Mouse (Mus musculus) WW6 (cell line): Measurements from ENCODE around the gene Lgi1.

ENCODE experiments used
- DNase-seq: peaks from one replicate; pipeline ENCODE4 v3.0.0-alpha.2; 2013; ENCODE audit warnings: low read depth, low spot score

Lgi1 gene

DNA sequence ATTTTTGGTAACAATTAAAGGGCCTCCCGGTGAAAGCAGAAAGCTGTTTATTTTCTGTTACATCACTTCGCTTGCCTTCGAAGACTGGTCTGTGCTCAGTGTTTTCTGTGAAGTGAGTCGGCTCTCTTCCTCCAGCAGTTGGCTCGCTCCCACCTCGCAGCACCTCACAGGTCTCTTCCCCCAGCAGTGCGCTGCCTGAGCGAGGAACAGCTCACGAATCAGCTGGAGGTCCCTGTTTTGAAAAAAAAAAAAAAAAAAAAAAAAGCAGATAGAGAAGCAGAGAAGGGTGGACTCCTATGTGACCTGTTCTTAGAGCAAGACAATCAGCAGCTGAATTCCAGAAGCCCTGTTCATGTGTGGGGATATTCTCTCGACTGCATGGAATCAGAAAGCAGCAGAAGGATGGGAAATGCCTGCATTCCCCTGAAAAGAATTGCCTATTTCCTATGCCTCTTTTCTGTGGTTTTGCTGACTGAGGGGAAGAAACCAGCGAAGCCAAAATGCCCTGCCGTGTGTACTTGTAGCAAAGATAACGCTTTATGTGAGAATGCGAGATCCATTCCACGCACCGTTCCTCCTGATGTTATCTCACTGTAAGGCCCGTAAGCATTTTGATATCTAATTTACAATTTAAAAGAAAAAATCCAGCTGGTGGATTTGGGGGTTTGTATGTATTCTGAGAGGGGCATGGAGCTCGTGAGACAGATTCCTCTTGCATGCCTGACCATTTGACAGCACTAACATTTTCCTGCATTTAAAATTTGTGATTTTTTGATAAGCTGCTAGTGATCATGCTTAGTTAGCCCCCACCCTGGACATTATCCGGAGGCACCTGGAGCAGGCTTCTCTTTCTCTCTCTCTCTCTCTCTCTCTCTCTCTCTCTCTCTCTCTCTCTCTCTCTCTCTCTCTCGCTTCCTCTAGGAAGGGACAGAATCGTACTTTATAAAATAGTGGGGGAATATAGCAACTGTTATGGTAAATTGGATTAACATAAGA, at the start of gene Lgi1:
TSS of gene Lgi1 (plus strand) at position 32 of the 996 bp plus-strand sequence.
- no peak for DNase-seq

DNA sequence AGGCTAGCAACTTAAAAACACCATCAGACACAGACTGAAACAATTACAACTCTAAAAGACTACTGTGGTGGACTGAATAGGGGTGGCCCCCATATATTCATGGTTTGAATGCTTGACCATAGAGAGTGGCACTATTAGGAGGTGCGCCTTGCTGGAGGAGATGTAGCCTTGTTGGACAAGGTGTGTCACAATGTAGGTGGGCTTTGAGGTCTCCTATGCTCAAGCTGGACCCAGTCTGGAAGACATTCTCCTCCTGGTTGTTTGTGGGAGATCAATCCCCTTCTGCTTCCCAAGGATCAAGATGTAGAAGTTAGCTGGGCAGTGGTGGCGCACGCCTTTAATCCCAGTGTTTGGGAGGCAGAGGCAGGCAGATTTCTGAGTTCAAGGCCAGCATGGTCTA, 46.6 kb upstream of the Lgi1 start:
- DNase-seq: no peak

DNA sequence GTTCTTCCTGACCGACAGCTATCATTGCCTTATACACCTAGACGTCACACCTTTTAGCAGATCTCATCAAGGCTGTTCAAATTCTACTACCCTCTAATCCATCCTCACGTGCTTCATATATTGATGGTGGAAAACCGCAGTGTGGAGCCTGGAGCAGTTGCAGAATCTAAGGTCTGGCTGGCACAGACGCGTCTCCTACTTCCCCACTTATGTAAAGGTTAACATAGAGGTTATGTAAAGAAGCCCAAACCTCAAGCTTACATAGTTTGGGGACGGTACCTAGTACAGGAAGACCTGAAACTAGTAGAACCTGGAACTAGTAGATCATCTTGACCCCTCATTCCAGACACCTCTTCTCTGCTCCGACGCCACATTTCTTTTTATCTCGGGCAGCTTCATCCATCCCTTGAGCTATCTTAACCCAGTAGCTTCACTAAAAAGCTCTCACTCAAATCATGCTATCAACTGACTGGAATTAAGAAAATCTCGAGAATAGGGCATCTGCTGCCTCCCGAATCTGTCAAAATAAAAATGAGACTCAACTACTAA, 40.9 kb upstream of the Lgi1 start:
- no peak for DNase-seq

DNA sequence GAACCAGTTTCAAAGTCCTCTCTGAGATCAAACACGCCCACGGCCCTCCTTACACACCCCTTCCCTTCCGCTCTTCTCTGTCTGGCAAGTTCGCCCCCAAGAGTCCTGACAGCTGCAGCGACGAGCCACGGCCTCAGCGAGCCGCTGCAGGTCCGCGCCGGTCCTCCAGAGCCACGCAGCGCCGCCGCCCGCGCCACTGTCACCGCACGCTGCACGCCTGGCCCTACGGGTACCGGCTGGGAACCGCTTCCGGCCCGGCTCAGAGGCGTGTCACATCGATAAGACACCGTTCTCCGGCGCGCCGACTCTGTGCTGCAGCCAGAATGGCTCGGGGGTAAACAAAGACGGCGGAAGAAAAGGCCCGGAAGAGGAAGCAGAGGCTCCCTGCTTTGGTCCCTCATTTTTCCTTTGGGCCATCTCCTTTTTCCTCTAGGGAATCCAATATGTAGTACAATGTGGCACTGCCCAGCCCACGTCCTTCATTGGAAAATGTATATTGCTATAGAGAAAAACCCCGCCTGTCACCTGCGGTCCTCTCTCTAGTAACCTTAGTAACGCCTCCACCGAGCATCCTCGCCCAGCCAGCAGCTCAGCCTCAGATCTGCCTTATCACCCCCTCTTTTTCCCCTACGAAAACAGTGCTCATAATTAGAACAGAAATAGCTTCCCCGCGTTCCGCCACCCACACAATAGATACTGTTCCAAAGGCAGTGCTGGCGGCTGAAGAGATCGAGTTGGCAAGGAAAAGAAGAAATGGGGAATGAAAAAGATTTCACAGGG, 40.2 kb upstream of the Lgi1 start, which contains the start of gene Fra10ac1:
TSS of gene Fra10ac1 (minus strand) at position 252 of the 780 bp plus-strand sequence.
- DNase-seq: peak; percentile 62

DNA sequence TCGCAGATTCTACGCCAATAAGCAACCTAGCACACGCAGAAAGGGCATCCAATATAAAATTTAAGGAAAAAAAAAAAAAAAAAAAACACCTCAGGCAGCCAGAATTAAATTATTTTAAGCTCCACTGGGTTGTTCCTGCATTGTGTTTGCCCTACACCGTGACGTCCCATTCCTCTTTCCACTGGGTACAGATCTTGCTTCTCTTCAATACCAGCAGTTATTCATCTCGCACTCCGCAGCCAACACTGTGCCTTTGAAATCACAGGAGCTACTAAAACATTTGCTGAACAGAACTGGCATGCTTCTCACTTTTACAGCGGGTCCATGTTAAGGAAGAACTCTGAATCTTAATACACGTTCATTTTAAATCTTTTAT, 39.7 kb upstream of the Lgi1 start:
- no peak for DNase-seq

DNA sequence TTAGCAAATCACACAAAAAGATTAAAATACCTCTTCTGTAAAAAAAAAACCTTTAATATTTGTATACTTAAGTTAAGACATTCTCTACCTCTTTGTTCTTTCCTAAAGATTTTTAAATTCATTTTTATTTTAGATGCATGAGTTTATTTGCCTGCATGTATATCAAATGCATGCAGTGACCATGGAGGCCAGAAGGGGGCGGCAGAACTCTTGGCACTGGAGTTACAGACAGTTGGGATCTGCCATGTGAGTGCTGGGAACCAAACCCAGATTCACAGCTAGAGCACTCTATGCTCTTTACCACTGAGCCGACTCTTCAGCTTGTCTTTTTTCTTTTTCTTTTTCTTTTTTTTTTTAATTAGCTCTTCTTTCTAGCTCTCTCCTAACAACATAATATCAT, 35.6 kb upstream of the Lgi1 start:
- DNase-seq: no peak

DNA sequence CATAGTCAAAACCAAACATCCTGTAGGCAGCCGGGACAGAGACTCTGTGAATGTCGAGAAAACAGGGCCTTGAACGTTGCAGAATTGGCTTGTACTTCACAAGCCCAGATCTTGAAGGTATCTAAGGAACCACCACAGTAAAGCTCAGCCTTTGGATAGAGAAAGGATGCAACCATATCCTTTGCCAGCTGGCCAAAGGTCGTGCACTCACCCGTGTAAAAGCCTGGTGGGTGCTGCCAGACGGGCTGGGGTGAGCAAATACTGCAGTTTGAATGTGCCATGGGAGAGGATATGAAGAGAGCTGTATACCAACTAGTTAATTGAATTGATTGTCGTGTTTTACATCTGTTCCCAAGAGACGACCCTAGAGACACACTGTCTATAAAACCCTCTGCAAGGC, 32.2 kb upstream of the Lgi1 start:
- DNase-seq: no peak

DNA sequence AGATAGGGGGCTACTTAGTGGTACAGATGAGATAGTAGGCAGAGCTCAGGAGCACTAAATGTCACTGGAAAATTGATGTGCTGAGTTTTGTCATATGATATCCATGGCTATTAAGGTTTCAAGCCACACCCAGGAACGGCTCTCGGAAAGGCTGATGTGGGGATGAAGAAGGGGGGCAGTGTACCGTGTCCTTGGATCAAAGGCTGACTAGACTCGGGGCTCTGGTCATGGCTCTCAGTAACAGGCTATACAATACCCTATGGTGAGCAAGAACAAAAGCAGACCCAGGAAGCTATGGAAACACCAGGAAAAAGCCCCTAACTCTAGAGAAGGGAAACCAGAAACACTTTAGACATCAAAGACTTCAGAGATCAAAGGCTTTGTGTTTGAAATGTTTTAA, 31.8 kb upstream of the Lgi1 start:
- no peak for DNase-seq

DNA sequence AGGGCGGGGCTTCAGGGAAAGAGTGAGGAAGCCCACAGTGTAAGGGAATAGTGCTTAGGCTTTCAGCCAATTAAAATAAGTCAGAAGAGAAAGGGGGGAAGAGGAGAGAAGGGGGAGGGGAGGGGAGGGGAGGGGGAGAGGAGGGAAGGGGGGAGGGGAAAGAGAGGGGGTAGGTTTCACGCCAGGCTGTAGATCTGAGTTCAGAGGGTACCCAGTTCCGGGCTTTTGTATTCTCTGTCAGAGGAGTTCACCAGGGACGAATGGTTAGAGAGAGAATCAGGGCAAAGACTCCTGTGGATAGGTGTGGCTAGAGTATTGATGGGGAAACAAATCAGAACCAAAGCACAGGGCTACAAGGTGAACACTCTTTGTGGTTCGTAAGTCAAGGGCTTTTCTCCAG, 27.8 kb upstream of the Lgi1 start:
- DNase-seq: no peak

DNA sequence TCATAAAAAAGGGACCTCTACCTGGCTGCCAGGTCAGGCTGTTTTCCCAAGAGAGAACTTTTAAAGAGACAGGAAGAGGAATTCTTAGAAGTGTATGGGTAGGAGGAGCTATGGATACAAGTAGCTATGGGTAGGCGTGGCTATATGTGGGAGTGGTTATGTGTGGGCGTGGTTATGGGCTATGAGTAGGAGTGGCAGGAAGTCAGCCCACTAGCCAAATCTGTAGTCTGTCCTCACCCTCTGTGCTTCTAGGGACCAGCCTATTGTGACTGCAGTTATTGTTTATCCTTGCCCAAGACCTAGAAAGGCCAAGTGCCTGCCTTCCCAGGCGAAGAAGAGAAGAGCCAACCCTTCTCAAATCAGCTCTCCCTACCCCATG, 26.5 kb upstream of the Lgi1 start:
- peak; percentile 80 for DNase-seq

DNA sequence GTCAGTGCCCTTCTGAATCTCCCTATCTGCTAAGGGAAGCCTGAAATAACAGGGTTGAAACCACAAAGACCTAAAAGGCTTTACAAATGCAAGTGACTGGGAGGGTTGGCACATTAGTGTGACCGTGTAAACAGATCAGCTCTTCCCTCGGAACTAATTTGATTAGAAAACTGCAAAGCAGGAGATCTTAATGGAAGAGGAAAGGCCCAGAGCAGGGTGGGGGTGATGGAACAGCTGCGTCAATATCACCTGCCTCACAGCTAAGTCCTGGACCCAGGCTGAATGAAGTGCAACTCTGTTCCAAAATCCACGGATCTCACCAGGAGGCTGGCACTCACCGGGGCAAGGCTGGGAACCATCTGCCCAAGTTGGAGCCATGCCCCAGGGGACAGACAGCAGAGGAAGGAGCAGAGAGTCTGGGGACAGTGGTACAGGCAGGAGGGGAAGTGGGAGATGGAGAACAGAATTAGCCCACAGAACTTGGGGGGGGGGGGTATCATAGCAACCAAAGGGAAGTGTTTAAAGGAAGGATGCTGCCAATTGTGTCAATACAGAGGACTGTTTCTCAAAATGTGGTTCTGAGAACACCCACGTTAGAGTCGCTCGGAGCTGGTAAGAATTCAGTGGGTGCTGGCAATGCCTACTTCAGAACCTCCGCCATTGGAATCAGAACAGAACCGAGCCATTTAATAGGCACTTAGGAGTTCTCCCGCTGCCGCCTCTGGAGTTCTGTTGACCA, 26.0 kb upstream of the Lgi1 start:
- DNase-seq: no peak

DNA sequence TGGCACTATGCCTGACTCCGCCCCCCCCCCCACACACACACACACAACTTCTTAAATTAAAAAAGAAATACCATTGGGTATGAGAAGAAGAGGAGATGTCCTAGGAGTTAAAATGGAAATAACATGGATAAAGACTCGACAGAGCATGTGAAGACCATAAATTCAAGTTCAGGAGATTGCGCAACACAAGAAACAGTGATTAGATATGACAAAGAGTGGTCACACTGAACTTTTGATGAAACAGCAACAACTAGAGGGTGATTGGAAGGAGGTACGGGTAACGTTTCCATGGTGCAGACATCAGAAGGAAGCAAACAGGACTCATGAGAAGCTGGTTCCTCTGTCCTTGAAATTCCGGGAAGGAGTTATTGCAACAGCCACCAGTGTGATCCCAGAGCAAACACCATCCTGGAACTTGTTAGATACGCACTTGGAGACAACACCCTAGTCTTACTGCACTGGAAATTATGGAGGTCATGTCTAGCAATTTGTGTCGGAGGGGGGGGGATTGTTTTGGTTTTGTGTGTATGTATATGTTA, 22.0 kb upstream of the Lgi1 start:
- no peak for DNase-seq

DNA sequence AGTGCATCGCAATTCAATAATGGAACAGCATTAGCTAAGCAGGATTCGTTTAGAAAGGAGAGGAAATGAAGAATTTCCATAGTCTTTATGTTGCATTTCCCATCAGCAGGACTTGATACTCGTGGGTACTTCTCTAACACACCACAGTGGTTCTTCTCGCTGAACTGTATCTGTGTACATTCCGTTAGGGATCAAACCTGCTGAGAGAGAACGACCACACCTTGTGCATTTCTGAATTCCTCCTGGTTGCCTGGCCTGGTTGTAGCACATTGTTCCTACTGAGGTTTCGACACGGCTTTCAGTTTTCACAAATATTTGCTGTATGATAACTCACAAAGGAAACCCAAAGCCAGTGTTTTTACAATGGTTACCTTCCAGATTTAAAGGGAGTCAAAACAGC, 19.6 kb upstream of the Lgi1 start:
- no peak for DNase-seq

DNA sequence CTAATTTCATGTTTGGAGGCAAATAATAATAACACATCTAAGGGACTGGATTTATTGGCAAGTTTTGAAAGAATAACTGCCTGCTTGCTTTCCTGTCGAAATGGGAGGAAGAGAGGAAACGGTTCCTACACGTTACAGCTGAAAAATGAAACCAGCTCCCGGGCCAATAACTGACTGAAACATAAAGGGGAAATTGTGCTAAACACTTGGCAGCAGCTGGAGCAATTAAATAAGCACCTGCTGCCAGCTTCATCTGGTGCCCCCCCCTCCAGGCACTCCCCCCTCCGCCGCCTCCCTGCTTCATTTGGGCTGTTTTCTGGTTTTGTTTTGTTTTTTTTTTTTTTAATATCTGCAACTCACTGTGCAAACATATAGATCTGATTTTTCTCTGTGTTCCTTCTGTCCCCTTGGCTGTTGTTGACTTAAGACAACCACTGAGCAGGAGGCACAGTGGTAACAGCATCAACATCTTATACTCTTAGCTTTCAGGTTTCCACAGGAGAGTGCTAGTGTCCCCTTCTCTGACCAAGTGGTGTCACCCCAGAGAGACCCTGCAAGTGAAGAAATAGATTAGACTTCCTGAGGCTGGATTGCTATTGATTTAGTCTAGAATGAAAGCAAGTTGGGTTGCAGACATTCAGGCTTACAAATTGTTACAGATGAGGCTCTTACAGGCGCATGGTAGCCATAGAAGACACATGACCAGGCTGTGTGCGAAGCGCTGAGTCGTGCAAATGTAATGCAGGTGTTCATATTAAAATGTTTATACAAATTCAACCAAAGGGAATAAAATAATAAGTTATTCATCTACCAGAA, 18.8 kb upstream of the Lgi1 start:
- DNase-seq: no peak

DNA sequence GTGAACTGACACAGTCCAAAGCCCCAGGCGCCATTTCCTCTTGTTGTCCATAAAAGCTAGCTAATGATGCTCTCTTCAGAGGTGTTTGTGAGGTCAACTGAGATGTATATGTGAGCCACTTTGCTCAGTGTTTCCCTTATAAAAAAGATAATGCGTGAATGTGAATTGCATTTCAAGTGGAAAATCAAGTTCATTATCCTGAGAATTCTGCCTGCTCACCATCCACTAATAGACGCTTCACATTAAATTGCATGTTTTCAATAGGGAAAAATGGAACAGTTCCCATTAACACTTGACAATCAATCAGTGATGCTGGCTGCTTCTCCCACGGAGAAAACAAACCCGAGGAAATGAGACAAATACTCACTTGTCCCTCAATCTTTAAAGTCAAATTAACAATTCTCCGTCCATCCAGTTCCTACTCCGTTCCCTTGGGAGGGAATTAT, 18.1 kb upstream of the Lgi1 start:
- DNase-seq: no peak

DNA sequence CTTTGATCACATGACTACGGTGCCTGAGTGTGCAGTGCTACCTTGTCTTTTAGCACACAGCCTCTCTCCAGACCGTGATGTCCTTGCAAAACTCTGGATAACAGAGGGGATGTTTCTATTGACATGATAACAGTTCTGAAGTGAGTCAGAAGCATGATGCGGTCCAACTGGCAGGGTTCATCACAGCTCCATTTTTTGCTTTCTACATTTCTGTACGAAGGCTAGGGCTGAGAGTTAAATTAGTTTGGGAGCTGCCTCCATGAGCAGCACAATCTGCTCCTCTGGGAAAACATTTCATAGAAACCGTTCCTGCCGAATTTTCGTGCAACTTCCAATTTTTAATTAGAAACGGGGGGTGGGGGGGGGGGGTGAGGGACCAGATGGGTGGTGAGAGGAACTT, 14.7 kb upstream of the Lgi1 start:
- DNase-seq: no peak

DNA sequence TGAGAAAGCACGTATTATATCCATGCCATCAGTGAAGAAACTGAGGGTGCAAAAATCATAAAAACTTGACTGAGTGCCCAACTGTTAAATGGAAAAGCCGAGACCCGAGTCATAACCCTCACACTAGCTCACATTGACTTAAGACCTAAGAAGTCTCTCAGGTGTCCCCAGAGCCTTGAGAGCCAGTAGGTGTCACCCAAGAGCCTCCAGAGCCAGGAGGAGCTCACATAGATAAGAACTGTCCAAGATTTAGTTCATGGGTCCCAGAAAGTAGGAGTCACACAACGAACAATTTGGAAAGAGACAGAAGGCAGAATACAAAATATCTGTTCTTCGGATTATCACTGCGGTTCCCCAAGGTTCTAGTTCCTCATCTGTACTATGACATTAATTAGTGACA, 10.5 kb upstream of the Lgi1 start:
- DNase-seq: no peak

DNA sequence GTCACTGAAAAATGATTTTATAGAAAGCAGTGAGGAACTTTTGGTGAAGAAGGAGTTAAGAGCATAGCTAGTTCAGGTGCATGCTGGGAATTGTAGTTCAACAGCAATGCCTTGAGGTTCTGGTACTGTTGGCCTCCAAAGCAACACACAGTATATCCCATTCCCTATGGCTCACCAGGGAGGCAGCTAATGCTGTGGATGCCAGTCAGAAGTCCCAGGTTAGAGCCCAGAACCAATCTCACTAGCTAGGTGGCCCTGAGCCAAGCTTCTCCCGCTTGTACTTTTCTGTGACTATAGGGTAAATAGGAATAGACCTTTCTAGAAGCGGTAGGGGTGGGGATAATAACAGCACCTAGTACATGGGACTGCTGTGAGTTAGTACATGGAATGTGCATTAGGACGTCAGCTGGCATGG, 5.7 kb upstream of the Lgi1 start:
- DNase-seq: no peak

DNA sequence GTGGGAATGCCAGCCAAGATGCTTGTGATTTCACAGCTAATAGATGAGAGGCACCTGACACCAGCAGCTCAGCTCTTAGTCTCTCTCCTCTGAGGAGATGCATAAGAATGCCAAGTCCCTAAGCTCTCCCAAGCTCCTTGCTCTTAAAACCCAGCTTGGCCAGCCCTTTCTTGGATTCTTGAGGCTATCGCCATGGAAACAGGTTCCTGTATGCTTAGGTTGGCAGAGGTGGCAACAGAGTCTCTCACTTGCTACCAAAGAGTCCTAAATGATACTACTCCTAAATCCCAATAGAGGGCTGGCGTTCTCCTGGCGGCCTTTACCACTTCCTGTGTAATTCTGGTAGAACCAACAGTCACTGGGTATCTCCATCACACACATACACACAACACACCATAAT, 4.9 kb upstream of the Lgi1 start:
- DNase-seq: no peak

DNA sequence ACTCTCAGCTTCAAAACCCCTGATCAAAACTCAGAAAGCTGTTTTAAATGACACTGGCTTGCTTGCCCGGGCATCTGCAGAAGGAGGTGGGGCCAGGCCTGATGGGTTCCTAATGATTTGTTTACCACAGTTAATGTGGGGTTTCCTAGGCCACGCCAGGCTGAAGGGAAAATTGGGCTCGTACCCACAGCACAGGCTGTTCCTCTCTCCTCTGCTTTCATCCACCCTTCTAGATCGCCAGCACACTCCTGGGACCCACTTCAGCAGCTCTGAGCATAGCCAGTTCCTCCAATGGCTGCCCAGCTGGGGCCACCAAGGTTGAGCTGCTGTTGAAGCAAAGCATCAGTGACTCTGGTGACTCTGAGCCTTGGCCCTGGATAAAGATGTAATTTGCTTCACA, 4.0 kb upstream of the Lgi1 start:
- no peak for DNase-seq

DNA sequence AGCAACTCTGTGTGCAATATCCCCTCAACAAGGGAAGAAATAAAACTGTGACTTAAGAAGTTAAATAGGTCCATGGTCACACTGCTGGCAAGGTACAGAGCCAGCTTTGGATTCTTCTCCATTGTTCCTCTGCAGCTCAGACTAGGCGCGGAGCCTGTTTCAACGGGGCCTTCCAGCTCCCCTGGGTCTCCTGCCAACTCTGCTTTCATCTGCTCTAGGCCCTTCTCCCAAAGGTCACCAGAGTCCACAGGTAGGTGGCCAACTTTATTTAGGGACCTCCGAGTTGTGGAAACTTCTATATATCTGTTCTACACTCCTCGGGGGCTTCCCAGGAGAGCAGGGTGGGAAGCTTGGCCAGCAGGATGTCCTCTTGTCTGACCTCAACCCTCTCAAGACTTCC, 3.0 kb upstream of the Lgi1 start:
- DNase-seq: no peak
